Mouse (Mus musculus): ENCODE measurements around the gene Mrpl20.

DNA sequence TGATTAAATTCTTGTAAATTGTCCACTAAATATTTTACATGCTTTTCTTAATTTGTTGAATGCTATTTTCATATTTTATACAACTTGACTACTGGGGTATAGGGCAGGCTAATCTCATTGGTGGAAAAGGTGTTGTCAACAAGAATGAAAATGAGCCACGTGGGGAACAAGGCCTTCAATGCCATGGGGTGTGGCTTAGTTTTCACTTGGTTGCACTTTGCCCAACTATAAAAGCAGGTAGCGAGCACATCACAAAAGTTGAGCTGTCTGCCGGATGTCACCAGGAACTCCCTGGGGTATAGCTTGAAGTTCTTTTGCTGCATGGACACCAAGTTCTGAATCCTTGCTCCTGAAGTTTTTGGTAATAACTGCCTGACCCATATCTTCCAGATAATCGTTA, 14.9 kb downstream of the Mrpl20 start:
- no peak for TF ChIP-seq CTCF (IDR thresholded peaks at IDR 0.05; ENCODE audit: control insufficient read depth, insufficient read depth, insufficient read length)
- TF ChIP-seq USF1 (IDR thresholded peaks at IDR 0.05; ENCODE audit: low read depth) = no peak
- no peak for TF ChIP-seq MYOG (IDR thresholded peaks at IDR 0.05; ENCODE audit: control insufficient read depth, extremely low read depth, insufficient read length)
- no peak for TF ChIP-seq MYOD1 (IDR thresholded peaks at IDR 0.05; ENCODE audit: control insufficient read depth, insufficient read length, low read depth)
- no peak for TF ChIP-seq MAX (IDR thresholded peaks at IDR 0.05)
- no peak for TF ChIP-seq CEBPB (IDR thresholded peaks at IDR 0.05; ENCODE audit: low read depth)

Measured in C2C12 (cell line).